Mouse (Mus musculus) lung, postnatal 14 days (tissue): ENCODE data around the gene Smyd1.
A peak's percentile ranks its signal among the peaks of the same experiment; 100 is the strongest.
"Not testable (repeated sequence)": the region's sequence is repeated elsewhere in the genome, so short reads cannot be mapped to it uniquely, and the experiment has no call there.

Experiments
- DNase-seq: peaks from one replicate; pipeline ENCODE4 v3.0.0; 2021

The Smyd1 gene

GRCm38 (mm10) chr6:71322491-71322921 is 473 bp upstream of the Smyd1 start, which contains the start of gene Cd8b1:
TSS of gene Cd8b1 (plus strand) at chr6:71322788.
- DNase-seq, result peak; percentile 2

DNA sequence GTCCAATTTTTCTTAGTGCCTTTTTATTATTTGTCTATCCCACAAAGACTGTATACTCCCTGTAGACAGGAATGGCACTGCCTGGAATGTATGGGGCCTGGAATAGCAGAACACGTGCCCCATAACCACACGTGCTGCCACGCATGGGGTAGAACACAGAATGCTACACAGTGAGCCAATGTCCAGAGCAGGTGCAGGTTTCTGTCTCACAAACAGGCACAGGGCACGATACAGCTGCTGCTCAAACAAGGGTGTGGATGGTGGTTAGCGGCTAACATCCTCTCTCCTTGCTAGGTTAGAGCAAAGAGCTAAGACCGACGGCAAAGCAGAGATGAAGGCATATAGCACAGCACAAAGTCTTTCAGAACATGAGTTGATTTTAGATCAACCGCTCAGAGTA is 14.5 kb downstream of the Smyd1 start:
- no peak for DNase-seq

DNA sequence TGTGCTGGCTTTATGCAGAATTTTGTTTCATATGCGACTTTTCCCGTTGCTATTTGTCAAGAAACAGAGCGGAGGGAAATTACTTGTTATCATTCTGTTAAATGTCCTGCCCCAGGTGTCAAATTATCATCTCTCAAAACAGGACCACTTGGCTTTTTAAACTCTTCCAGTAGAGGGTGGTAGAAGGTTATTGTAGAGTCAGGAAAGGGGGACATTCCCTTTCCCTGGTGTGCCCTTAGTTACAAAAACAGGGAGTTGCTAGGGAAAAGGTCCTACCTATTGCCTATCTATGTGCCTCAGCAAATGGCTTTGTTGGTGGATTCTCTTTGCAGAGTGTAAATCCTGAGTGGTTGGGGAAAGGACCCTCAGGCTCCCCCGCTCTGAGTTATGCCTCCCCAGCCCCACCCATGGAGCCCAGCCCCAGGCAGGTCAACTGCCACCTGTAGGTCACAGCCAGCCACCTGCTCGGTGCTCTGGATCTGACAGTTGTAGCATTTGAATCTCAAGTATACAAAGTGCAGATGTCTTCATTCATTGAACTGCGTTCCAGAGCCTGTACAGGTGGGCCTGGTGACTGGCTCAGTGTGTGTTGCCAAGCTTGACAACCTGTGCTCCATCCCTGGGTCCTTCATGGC is 19.8 kb downstream of the Smyd1 start:
- no peak for DNase-seq

DNA sequence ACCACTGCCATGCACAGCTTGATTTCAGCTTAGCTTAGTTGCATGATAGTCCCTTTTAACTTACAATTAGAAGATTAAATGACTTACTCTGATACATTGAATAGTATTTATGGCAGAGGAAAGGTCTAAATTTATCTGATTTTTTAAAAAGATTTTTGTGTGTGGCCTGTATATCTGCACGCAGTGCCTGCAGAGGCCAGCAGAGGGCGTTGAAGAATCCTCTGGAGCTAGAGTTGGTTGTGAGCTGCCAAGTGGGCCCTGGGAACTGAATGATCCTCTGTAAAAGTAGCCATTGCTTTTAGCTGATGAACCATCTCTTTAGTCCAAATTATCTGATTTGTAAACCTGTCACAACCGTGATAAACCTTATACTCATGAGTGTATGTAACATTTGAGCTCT is 23.3 kb downstream of the Smyd1 start:
- peak; percentile 21 for DNase-seq

GRCm38 (mm10) chr6:71298051-71298450 is 24.0 kb downstream of the Smyd1 start:
- DNase-seq, result no peak

DNA sequence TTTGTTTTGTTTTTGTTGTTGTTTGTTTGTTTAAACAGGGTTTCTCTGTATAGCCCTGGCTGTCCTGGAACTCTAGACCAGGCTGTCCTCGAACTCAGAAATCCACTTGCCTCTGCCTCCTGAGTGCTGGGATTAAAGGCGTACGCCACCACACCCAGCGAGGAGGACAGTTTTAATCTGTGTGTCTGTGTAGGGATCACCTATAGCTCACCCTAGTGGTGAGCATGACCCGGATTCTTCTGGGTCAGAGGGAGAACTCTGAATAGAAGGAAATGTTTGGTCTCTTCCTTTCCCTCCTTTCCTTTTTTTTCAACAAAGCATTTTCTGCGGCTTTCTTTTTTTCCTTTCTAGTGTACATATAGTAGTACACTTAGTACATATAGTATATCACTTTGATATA is 26.7 kb downstream of the Smyd1 start:
- DNase-seq, result no peak

DNA sequence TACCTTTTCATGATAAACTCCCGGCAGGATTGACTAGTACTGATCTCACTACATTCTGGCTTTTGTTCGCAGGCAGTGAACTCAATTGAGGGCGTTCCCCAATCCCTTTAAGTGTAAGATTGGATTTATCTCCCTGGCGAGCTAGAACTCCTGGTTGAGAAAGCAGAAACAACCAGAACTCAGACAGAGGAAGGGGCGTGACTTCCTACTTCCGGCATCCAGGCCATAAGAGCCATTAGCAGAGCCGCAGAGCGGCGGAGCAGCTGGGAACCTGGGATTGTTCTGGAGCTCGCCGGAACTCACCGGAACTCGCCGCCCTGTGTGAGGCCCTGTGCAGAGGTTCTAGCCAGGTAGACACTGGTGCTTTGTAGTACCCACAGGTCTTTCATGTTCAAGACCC is 28.5 kb downstream of the Smyd1 start:
- DNase-seq, result no peak

DNA sequence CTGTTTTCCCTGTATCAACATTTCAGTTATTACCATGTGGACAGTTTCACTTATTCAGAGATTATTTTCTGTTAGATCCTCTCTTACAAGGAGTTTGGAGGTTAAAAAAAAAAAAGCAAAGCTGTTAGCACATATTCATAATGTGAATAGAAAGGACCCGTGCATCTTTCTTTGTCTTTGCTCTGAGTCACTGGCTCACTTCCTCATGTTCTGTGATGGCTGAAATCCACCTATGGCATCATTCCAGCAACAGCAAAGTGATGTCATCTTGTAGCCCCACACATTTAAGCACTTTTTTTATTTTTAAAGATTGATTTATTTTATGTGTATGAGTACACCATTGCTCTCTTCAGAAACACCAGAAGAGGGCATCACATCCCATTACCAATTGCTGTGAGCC is 42.6 kb downstream of the Smyd1 start:
- no peak for DNase-seq

GRCm38 (mm10) chr6:71274621-71275020 is 47.4 kb downstream of the Smyd1 start:
- DNase-seq, result no peak

GRCm38 (mm10) chr6:71273715-71274114 is 48.3 kb downstream of the Smyd1 start:
- DNase-seq, result no peak

DNA sequence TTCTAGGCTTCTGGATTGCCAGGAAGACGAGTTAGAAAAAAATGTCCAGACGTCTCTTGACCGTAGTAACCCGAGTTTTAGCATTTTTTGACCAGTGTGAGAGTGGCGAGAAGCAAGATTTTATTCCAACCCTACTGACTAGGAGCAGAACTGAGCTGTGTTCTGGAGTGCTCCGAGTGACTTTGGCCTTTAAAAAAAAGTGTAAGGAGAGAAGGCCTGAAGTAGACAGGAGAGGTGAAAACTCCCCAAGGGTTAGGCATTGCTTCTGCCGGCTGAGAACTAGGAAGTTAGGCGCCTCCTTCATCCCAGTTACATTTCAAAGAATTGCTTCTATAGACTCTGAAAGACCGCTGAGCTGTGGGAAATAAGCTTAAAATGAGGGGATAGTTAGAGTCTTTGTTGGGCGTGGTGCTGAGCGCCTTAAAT is 49.7 kb downstream of the Smyd1 start:
- peak; percentile 7 for DNase-seq

DNA sequence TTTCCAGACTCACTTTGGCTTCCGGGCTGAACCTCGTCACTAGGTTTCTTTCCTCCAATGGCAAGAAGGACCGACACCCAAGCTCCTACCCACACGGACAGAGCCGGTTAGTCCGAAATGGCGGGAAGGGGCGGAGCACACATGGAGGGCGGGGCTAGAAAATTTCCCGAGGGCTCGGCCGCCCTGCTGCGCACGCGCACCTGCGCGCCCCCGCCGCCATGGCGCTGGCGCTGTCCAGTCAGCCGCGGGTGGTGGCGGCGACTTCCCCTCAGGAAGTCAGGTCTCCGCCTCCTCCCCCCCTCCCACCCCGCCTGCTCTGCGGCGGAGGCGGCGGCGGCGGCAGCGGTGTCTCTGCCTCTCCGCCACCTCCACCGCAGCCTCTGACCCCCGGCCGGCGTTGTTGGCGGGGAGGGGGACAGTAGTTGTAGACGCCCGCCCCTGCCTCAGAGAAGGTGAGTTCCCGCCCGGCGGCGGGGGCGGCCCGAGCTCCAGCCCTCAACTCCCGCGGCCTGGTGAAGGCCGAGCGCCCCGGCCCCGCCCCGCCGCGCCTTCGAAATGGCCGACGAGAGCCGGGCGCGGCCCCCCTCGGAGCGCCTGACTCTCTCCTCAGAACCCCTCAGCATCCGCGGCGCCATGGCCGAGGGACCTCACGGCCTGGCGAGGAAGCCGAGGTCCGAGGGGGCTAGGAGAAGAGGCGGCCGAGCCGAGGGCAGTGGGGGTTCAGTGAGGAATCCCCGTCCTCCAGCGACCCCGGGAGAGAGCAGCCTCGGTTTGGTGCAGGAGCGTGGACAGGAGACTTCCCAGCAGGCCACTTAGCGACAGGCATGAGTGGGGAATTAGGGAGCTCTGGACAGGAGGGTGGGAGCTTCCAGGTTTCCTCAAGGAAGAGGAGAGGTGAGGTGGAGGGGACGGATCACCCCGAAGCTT is 50.4 kb downstream of the Smyd1 start, which contains the start of gene Krcc1:
TSS of gene Krcc1 (plus strand) at position 289 of the 927 bp plus-strand sequence.
- peak; percentile 98 for DNase-seq

- DNase-seq, result no peak
Measured at GRCm38 (mm10) chr6:71271057-71271388, 51.0 kb downstream of the Smyd1 start.

DNA sequence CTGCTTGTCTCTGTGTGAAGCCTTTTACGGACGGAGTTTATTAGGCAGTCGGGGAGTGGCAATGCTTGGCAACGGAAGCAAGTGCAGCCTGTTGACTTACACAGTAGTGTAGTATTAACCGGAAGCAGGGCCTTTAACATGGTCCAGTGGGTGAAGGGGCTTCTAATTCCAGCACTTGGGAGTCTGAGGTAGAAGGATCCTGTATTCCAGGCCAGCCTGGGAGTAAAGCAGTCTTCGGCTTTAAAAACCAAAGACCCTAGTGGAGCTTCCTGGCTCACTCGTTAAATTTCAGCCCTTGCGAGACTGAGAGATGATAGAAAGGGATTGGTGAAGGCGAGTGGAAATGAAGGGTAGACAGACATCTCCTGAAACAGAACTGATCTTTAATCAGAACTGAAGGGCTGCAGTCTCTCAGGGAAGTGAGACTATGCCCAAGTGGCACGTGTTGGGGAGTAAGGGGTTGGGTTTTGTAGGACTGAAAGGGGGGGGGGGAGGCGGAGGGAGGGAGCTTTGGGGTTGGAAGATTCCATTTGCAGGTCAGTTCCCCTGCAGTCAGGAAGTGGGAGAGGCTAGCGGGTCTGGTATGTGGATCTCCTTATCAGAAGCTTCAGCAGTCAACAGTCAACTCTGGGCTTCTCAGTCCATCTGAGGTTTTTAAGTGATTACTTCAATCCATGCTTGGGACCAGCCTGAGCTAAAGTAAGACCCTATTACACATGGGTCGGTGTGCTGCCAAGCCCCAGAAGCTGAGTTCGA is 51.6 kb downstream of the Smyd1 start:
- DNase-seq, result peak; percentile 28

DNA sequence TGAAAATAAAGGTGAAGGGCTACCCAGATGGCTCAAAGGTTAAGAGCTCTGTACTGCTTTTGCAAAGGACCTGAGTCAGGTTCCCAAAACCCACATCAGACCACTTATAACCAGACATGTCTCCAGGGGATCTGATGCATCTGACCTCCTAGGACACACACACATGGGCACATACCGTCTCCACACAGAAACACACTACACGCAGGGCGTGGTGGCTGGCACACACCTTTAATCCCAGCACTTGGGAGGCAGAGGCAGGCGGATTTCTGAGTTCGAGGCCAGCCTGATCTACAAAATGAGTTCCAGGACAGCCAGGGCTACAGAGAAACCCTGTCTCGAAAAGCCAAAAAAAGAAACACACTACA is 52.4 kb downstream of the Smyd1 start:
- not testable (repeated sequence) for DNase-seq

GRCm38 (mm10) chr6:71268929-71269685 is 52.9 kb downstream of the Smyd1 start:
- no peak for DNase-seq

GRCm38 (mm10) chr6:71267603-71268002 is 54.4 kb downstream of the Smyd1 start:
- not testable (repeated sequence) for DNase-seq

GRCm38 (mm10) chr6:71262142-71262833 is 59.7 kb downstream of the Smyd1 start:
- no peak for DNase-seq

DNA sequence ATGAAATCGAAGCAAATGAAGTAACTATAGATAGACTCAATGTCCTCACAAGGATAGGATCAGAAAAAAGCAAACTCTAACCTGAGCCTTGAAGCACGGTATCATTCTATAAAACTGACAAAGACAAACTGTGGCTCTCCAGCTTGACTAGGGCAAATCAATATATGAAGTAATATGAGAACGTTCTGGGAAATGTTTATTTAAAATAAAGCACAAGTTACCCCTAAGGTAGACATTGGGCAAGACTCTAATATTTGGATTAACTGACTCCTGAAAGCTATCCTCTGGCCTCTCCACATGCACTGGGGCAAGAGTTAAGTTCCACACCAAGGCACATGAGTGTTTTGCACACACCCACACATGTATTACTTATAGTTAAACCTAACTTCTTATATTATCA is 61.0 kb downstream of the Smyd1 start:
- DNase-seq, result no peak

DNA sequence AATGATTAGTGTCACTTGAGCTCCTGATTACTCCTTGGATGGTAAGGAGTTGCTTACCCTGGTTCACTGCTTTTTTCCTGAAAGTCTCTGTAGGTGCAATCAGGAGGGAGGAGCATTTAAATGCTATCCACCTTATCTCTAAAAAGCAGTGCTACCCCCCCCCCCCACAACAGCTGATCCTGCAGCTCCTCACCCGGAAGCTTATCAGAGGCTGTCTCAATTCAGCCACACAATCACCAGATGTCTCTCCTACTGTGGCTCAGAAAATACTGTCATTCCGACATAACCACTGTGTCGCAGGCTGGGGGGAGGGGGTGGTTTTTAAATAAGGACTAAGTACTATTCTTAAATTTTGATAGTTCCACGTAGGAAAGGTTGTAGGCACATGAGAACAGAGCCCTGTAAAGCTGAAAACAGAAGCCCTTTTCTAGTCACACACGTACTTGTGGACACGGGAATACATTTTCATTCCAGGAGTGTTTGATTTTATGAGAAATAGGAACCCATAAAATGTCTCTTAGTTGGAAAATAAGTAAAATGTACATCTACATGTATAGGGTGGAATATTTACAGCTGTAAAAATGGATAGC is 61.9 kb downstream of the Smyd1 start:
- DNase-seq, result no peak

DNA sequence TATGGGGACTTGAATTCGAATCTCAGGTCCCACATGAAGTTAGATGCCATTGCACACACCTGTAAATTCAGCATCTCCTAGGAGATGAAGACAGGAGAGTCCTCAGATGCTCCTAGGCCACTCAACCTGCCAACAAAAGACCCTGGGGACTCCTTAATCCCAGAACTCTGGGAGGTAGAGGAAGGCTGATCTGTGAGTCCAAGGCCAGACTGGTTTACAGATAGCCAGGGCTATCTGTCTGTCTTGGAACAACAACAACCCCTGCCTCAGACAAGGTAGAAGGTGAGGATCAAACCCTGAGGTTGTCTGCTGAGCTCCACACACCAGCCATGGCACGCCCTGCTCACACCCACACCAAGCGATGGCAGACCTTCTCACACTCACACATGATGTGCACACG is 62.9 kb downstream of the Smyd1 start:
- no peak for DNase-seq

- no peak for DNase-seq
Measured at GRCm38 (mm10) chr6:71258562-71258961, 63.5 kb downstream of the Smyd1 start.
